Comparison of ENCODE assay signal across 17 mouse cellular contexts in genomic region chr2:29317906-29318470, GRCm38 (mm10). TPM values are rescaled to one million over a fixed set of nuclear protein-coding genes. Genes with fewer than 3 reads are reported as not detected.
DNase-seq lines count a peak whose midpoint lies in the region.
"Had no signal": no experiment of that assay in that cellular context is flagged by ENCODE, and none has a peak within 500 bp of the region (broad histone marks: within the 10 kb centered on the region; RNA-seq: fewer than 3 reads in every experiment).

No protein-coding gene starts in this region.

- H3K27me3 ChIP-seq in embryonic facial prominence, embryonic 10.5 days (replicated peaks; ENCODE audit: low read depth, poor library complexity, severe bottlenecking) = no peaks in the 10 kb centered on the region
- H3K27me3 ChIP-seq: embryonic facial prominence, embryonic 13.5 days; forebrain, embryonic 13.5 days; hindbrain, embryonic 12.5 days had no signal

- 83% methylated on average over 4 of the region's 4 CpGs for WGBS in embryonic facial prominence, embryonic 10.5 days

- intact Hi-C loops in left cerebral cortex, postnatal 36 days (cut with DNase I) = no loop called here

- H3K9me3 ChIP-seq in embryonic facial prominence, embryonic 10.5 days = no peaks in the 10 kb centered on the region
- H3K9me3 ChIP-seq: embryonic facial prominence, embryonic 13.5 days; forebrain, embryonic 13.5 days; heart, embryonic 13.5 days; hindbrain, embryonic 12.5 days had no signal

- H3K4me3 ChIP-seq in embryonic facial prominence, embryonic 10.5 days = no peak overlapping the region
- H3K4me3 ChIP-seq: embryonic facial prominence, embryonic 13.5 days; forebrain, embryonic 13.5 days; gastrocnemius, adult 2 months; heart, embryonic 13.5 days; hindbrain, embryonic 12.5 days had no signal

- no peak overlapping the region for H3K27ac ChIP-seq in embryonic facial prominence, embryonic 10.5 days (replicated peaks)
- H3K27ac ChIP-seq: embryonic facial prominence, embryonic 13.5 days; forebrain, embryonic 13.5 days; gastrocnemius, adult 2 months; heart, embryonic 13.5 days; hindbrain, embryonic 12.5 days had no signal

- H3K4me1 ChIP-seq in embryonic facial prominence, embryonic 10.5 days = no peaks in the 10 kb centered on the region
- H3K4me1 ChIP-seq: embryonic facial prominence, embryonic 13.5 days; heart, embryonic 13.5 days had no signal

- no peaks in the 10 kb centered on the region for H3K36me3 ChIP-seq in embryonic facial prominence, embryonic 10.5 days (replicated peaks)
- H3K36me3 ChIP-seq: embryonic facial prominence, embryonic 13.5 days; heart, embryonic 13.5 days; hindbrain, embryonic 12.5 days had no signal

- peak; percentile 61 for DNase-seq in heart, adult 11 months
- no peak for DNase-seq in heart, postnatal 4 days
- peak; percentile 31 to 60 for DNase-seq in left cerebral cortex, postnatal 36 days (ENCODE audit: low spot score in 2 of 2)
- DNase-seq in left cerebral cortex, adult 11 months (ENCODE audit: low spot score) = no peak
- DNase-seq in right cerebral cortex, postnatal 10 days (ENCODE audit: low spot score in 2 of 2) = peak; percentile 64 to 72
- DNase-seq in telencephalon, adult 2 months (ENCODE audit: low read depth, low spot score) = peak; percentile 79
- no peak for DNase-seq in embryonic facial prominence, embryonic 10.5 days (ENCODE audit: low spot score)
- DNase-seq: cerebellum, adult 11-12 months; cerebellum, adult 9-10 months; cerebellum, postnatal 25 days; gastrocnemius, adult 2 months; gastrocnemius, postnatal 25 days; heart, postnatal 36 days had no signal

RNA-seq across cellular contexts. Expression of gene Med27, which starts 28.6 kb away (rescaled TPM):
- 10 to 100 TPM; 23.6 to 25.3 TPM for total RNA-seq in heart, postnatal 4 days (2021)
- total RNA-seq in left cerebral cortex, postnatal 36 days (2021) = 10 to 100 TPM; 36.4 to 40.4 TPM
- 57.3 and 57.9 TPM in 2 replicates for polyA plus RNA-seq in embryonic facial prominence, embryonic 10.5 days (2016; fragmentation: Nextera tagmentation; extraction: Ambion mirVana)

Comparison
In these comparisons a context has a peak if more than half of its experiments do, and no peak if none do; other contexts are left out.
1. DNase-seq: peak in heart, adult 11 months (single experiment), left cerebral cortex, postnatal 36 days (2 of 2), right cerebral cortex, postnatal 10 days (2 of 2) and telencephalon, adult 2 months (single experiment); none in heart, postnatal 4 days (single experiment), left cerebral cortex, adult 11 months (single experiment) and embryonic facial prominence, embryonic 10.5 days (single experiment).